16 mouse cellular contexts compared by ENCODE assay signal in the genomic region with DNA sequence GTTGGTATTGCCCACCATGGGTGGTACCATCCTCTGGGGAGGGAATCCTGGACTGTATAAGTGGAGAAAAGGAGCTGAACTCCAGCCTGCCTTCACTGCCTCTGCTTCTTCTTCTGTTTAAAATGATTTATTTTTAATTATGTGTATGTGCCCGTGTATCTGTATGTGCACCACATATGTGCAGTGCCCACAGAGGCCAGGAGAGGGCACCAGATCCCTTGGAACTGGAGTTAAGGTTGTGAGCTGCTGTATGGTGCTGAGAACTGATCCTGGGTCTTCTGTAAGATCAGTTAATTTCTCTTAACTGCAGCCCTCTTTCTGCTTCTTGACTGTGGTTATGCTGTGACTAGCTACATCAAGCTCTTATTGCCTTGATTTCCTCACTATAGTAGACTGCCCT.
"Had no signal": no experiment of that assay in that cellular context is flagged by ENCODE, and none has a peak within 500 bp of the region (broad histone marks: within the 10 kb centered on the region; RNA-seq: fewer than 3 reads in every experiment).

No protein-coding gene starts in this region.

- H3K27me3 ChIP-seq: limb, embryonic 15.5 days; liver, embryonic 15.5 days; lung, embryonic 15.5 days; midbrain, embryonic 12.5 days; neural tube, embryonic 13.5 days; stomach, embryonic 15.5 days had no signal

- ATAC-seq: midbrain, embryonic 16.5 days had no signal

- DNase-seq: kidney, adult 11 months; kidney, postnatal 10 days; kidney, postnatal 4 days; retina, postnatal 1 day; right cerebral cortex, postnatal 4 days; spleen, adult 18-20 months; thymus, adult 18-20 months; thymus, postnatal 25 days had no signal

- H3K27ac ChIP-seq: left cerebral cortex, adult 2 months; limb, embryonic 15.5 days; liver, embryonic 15.5 days; lung, embryonic 15.5 days; midbrain, embryonic 12.5 days; neural tube, embryonic 13.5 days; stomach, embryonic 15.5 days had no signal

- H3K4me2 ChIP-seq: limb, embryonic 15.5 days; liver, embryonic 15.5 days; lung, embryonic 15.5 days; midbrain, embryonic 12.5 days; neural tube, embryonic 13.5 days; stomach, embryonic 15.5 days had no signal

- H3K36me3 ChIP-seq: limb, embryonic 15.5 days; liver, embryonic 15.5 days; lung, embryonic 15.5 days; midbrain, embryonic 12.5 days; stomach, embryonic 15.5 days had no signal

- H3K4me3 ChIP-seq: left cerebral cortex, adult 2 months; limb, embryonic 15.5 days; liver, embryonic 15.5 days; lung, embryonic 15.5 days; midbrain, embryonic 12.5 days; neural tube, embryonic 13.5 days; stomach, embryonic 15.5 days had no signal

- H3K9me3 ChIP-seq: limb, embryonic 15.5 days; liver, embryonic 15.5 days; lung, embryonic 15.5 days; midbrain, embryonic 12.5 days; stomach, embryonic 15.5 days had no signal

- H3K4me1 ChIP-seq: limb, embryonic 15.5 days; liver, embryonic 15.5 days; lung, embryonic 15.5 days; midbrain, embryonic 12.5 days; neural tube, embryonic 13.5 days; stomach, embryonic 15.5 days had no signal

- H3K9ac ChIP-seq: limb, embryonic 15.5 days; liver, embryonic 15.5 days; lung, embryonic 15.5 days; midbrain, embryonic 12.5 days; neural tube, embryonic 13.5 days; stomach, embryonic 15.5 days had no signal
